Mouse (Mus musculus): ENCODE data around the gene Nt5c3b. TPM values are rescaled to one million over a fixed set of nuclear protein-coding genes. Genes with fewer than 3 reads are reported as not detected.

Gene Nt5c3b
- 79.9 and 85.7 TPM in 2 replicates for polyA plus RNA-seq (2012; rRNA removed)

GRCm38 (mm10) chr11:100441797-100442196, at the start of gene Nt5c3b, which contains the start of gene Klhl10:
Gene Nt5c3b, minus strand, starts transcription at chr11:100441808.
Gene Klhl10, plus strand, starts transcription at chr11:100441917.
- WGBS, result 87% methylated on average over 8 of the region's 8 CpGs
- TF ChIP-seq POLR2A (IDR thresholded peaks at IDR 0.05; ENCODE audit: borderline replicate concordance, insufficient read depth, low read length) (no peak), CTCF (IDR thresholded peaks at IDR 0.05; ENCODE audit: borderline replicate concordance, insufficient read depth, low read depth, low read length) (no peak)
- Histone ChIP-seq H3K4me3 (replicated peaks; ENCODE audit: insufficient read depth, low read depth, low read length) (peak within 1 kb of the TSS; percentile 86), H3K27ac (ENCODE audit: insufficient read depth, low read length) (peak within 1 kb of the TSS; percentile 49; the same call in 1 of the 2 replicates), H3K4me1 (ENCODE audit: control insufficient read depth, insufficient read depth, low read length) (peaks cover 4% of the 10 kb centered on the region; the same call in 1 of the 2 replicates), H3K27me3 (ENCODE audit: control insufficient read depth, insufficient read depth, low read length) (no peaks in the 10 kb centered on the region)
- no peak for DNase-seq

GRCm38 (mm10) chr11:100490951-100491350, 49.3 kb upstream of the Nt5c3b start:
- no peak for TF ChIP-seq POLR2A (IDR thresholded peaks at IDR 0.05; ENCODE audit: borderline replicate concordance, insufficient read depth, low read length)
- TF ChIP-seq CTCF (IDR thresholded peaks at IDR 0.05; ENCODE audit: borderline replicate concordance, insufficient read depth, low read depth, low read length), result no peak
- 93% methylated on average over 6 of the region's 6 CpGs for WGBS
- no peaks in the 10 kb centered on the region for H3K27me3 ChIP-seq (ENCODE audit: control insufficient read depth, insufficient read depth, low read length)

DNA sequence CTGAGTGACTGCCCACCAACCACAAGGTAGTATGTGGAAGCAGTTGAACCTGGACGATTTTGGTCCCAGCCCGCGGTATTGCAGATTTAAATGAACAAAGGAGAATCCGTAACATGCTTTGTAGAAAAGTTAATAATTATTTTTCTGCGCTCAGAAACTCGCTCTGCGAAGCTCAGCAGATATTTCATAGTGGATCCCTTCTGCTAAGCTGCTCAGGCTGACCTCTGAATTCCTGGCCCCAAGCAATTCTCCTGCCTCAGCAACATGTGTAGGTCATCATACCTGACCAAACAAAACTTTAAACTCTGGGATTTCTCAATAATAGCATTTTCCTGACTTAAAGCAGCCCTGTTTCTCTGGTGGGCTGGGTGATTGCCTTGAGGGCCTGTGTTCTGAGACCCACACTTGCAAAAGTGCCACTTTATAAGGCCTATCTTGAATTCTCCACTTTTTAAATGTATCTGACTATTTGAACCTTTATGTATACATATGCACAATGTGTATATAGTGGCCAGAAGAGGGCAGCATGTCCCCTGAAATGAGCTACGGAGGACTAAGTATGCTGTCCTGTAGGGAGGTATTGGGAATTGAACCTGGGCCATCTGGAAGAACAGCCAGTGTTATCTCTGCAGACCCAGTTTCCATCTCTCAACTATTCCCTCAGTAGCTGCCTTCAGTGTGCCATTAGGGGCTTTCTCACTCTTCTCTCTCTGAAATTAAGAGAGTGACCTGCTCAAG, 44.4 kb upstream of the Nt5c3b start:
- no peak overlapping the region for H3K4me3 ChIP-seq (replicated peaks; ENCODE audit: insufficient read depth, low read depth, low read length)
- no peak overlapping the region for H3K27ac ChIP-seq (ENCODE audit: insufficient read depth, low read length)
- WGBS, result 85% methylated on average over 8 of the region's 8 CpGs
- TF ChIP-seq POLR2A (IDR thresholded peaks at IDR 0.05; ENCODE audit: borderline replicate concordance, insufficient read depth, low read length) (no peak), CTCF (IDR thresholded peaks at IDR 0.05; ENCODE audit: borderline replicate concordance, insufficient read depth, low read depth, low read length) (peak; percentile 53; the same call in 1 of the 2 replicates)
- H3K4me1 ChIP-seq (ENCODE audit: control insufficient read depth, insufficient read depth, low read length), result no peaks in the 10 kb centered on the region
- H3K27me3 ChIP-seq (ENCODE audit: control insufficient read depth, insufficient read depth, low read length), result no peaks in the 10 kb centered on the region
- DNase-seq, result peak; percentile 31 to 42

More at GRCm38 (mm10) chr11:100490951-100491350, 49.3 kb upstream of the Nt5c3b start:
- no peak for DNase-seq
- Histone ChIP-seq H3K4me1 (ENCODE audit: control insufficient read depth, insufficient read depth, low read length) (no peaks in the 10 kb centered on the region), H3K27ac (ENCODE audit: insufficient read depth, low read length) (no peak overlapping the region), H3K4me3 (replicated peaks; ENCODE audit: insufficient read depth, low read depth, low read length) (no peak overlapping the region)

DNA sequence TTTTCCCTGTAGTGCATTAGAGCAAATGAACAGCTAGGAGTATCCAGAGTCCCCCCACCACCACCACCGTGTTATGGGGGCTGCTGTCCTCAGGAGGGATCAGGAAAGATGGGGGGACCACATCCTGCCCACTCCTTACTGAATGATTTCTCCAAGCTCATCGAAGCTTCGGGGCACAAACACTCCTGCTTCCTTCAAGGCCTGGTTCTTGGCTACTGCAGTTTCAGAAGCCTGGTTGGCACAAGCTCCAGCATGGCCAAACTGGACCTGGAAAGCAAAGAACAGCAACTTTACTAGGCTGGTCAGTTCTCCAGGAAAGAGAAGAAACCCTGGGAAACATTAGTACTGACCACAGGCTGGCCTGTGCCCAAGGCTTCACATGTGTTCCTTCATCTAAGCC, 42.9 kb upstream of the Nt5c3b start:
- WGBS, result 96% methylated on average over 3 of the region's 3 CpGs
- Histone ChIP-seq H3K27me3 (ENCODE audit: control insufficient read depth, insufficient read depth, low read length) (no peaks in the 10 kb centered on the region), H3K4me3 (replicated peaks; ENCODE audit: insufficient read depth, low read depth, low read length) (no peak overlapping the region), H3K27ac (ENCODE audit: insufficient read depth, low read length) (no peak overlapping the region), H3K4me1 (ENCODE audit: control insufficient read depth, insufficient read depth, low read length) (no peaks in the 10 kb centered on the region)
- DNase-seq, result no peak
- no peak for TF ChIP-seq POLR2A (IDR thresholded peaks at IDR 0.05; ENCODE audit: borderline replicate concordance, insufficient read depth, low read length)
- TF ChIP-seq CTCF (IDR thresholded peaks at IDR 0.05; ENCODE audit: borderline replicate concordance, insufficient read depth, low read depth, low read length), result no peak

GRCm38 (mm10) chr11:100479152-100479551, 37.5 kb upstream of the Nt5c3b start:
- no peak overlapping the region for H3K27ac ChIP-seq (ENCODE audit: insufficient read depth, low read length)

DNA sequence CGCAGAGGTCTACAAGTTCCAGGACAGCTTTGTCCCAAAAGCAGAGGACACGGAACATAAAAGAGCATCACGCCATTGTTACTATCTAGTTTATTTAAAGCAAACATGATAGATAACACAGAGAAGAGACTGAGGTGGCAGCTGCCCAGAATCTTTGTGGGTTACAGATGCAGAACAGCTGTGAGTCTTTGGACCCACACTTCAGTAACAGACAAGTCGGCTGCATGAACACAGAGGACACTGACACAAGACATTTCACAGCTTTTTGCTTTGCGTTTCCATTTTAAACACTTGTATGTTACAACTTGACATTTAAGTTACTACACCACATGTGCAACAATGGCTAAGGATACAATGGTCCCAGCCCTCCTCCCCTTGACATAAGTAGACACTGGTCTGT, 34.7 kb upstream of the Nt5c3b start:
- no peak for DNase-seq
- TF ChIP-seq CTCF (IDR thresholded peaks at IDR 0.05; ENCODE audit: borderline replicate concordance, insufficient read depth, low read depth, low read length) (no peak), POLR2A (IDR thresholded peaks at IDR 0.05; ENCODE audit: borderline replicate concordance, insufficient read depth, low read length) (no peak)
- Histone ChIP-seq H3K27me3 (ENCODE audit: control insufficient read depth, insufficient read depth, low read length) (no peaks in the 10 kb centered on the region), H3K4me1 (ENCODE audit: control insufficient read depth, insufficient read depth, low read length) (no peaks in the 10 kb centered on the region), H3K4me3 (replicated peaks; ENCODE audit: insufficient read depth, low read depth, low read length) (no peak overlapping the region), H3K27ac (ENCODE audit: insufficient read depth, low read length) (no peak overlapping the region)
- WGBS, result 88% methylated on average over 5 of the region's 5 CpGs

More at GRCm38 (mm10) chr11:100479152-100479551, 37.5 kb upstream of the Nt5c3b start:
- H3K4me1 ChIP-seq (ENCODE audit: control insufficient read depth, insufficient read depth, low read length), result no peaks in the 10 kb centered on the region
- H3K27me3 ChIP-seq (ENCODE audit: control insufficient read depth, insufficient read depth, low read length), result no peaks in the 10 kb centered on the region
- H3K4me3 ChIP-seq (replicated peaks; ENCODE audit: insufficient read depth, low read depth, low read length), result no peak overlapping the region
- 95% methylated on average over 7 of the region's 7 CpGs for WGBS
- TF ChIP-seq CTCF (IDR thresholded peaks at IDR 0.05; ENCODE audit: borderline replicate concordance, insufficient read depth, low read depth, low read length) (no peak), POLR2A (IDR thresholded peaks at IDR 0.05; ENCODE audit: borderline replicate concordance, insufficient read depth, low read length) (no peak)
- DNase-seq, result no peak

DNA sequence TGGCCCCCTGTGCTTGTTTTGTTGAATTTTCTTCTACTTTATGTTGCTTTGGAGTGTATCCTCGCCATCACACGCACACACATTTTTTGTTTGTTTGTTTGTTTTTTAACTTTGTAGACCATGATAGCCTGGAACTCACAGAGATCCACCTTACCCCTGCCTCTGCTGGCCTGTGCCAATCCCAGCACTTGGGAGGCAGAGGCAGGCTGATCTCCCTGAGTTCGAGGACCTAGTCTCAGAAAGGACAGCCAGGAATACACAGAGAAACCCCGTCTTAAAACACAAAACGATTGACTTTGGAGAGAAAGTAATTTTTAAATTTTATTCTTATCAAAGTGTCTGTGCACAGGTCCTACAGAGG, 31.3 kb upstream of the Nt5c3b start:
- Histone ChIP-seq H3K4me1 (ENCODE audit: control insufficient read depth, insufficient read depth, low read length) (no peaks in the 10 kb centered on the region; the same call in 1 of the 2 replicates), H3K27ac (ENCODE audit: insufficient read depth, low read length) (no peak overlapping the region), H3K27me3 (ENCODE audit: control insufficient read depth, insufficient read depth, low read length) (no peaks in the 10 kb centered on the region), H3K4me3 (replicated peaks; ENCODE audit: insufficient read depth, low read depth, low read length) (no peak overlapping the region)
- no peak for DNase-seq
- TF ChIP-seq POLR2A (IDR thresholded peaks at IDR 0.05; ENCODE audit: borderline replicate concordance, insufficient read depth, low read length) (no peak), CTCF (IDR thresholded peaks at IDR 0.05; ENCODE audit: borderline replicate concordance, insufficient read depth, low read depth, low read length) (no peak)
- 27% methylated on average over 5 of the region's 5 CpGs for WGBS

Measured in cerebellum, adult 2 months (tissue).